Mouse (Mus musculus) right cerebral cortex, postnatal 10 days (tissue): ENCODE results near the gene Ank3.

Experiments used
- DNase-seq, 2 experiments: peaks; one replicate each; pipeline ENCODE4 v3.0.0; 2021; ENCODE audit warnings: low spot score in 2 of 2

The Ank3 gene

DNA sequence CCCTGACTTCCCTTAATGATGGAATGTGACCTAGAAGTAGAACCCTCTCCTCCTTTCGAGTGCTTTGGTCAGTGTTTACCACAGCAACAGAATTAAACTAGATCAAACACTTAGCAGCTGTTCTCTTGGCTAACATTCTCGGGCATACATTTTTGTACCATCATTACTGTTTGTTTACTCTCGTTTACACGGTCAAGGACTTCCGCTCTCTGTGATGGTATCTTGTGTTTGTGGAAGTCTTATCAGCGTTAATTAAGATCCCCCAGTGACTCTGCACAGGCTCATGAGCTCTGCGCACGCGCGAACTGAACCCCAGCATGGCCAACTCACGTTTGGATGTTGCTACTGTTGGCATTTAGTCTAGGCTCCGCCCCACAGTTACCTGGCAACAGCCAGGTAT is 16.3 kb downstream of the Ank3 start:
- no peak for DNase-seq

GRCm38 (mm10) chr10:69418716-69419115 is 20.1 kb downstream of the Ank3 start:
- no peak for DNase-seq

DNA sequence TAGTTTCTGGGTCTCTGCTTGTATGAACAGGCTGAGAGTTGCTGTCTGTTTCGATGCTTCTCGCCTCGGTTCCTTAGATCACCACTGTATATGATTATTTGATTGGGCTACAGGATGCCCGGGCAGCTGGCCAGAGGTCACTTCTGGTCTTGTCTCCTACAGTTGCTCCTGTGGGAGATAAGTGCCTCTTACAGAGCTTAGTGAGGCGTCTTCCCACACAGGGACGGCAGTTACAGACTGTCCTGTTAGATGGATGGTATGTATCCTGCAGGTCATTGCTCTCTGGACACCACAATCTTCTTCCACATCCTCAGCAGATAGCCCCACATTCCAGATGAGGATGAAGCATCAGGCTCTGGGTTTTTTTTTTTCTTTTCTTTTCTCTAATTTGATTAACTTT is 21.7 kb downstream of the Ank3 start:
- no peak for DNase-seq

- no peak for DNase-seq
Observed at GRCm38 (mm10) chr10:69424051-69424450, 25.5 kb downstream of the Ank3 start.

DNA sequence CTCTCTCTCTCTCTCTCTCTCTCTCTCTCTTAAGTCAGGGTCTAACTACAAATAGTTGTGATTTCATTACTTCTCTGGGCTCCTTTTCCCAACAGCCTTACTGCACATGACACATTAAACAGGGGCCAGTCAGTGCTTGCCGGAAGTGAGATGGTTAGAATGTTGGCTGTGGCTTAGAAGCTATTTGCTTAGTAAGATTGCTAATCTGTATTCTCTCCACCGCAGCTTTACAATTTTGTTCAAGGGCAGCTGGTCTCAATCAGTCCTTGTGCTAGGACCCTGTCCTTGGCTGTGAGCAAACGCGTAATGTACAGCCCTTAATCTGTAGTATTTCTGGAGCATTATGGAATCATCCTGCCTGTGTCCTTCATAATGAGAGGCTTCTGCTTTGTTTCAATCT is 31.6 kb downstream of the Ank3 start:
- DNase-seq = no peak

DNA sequence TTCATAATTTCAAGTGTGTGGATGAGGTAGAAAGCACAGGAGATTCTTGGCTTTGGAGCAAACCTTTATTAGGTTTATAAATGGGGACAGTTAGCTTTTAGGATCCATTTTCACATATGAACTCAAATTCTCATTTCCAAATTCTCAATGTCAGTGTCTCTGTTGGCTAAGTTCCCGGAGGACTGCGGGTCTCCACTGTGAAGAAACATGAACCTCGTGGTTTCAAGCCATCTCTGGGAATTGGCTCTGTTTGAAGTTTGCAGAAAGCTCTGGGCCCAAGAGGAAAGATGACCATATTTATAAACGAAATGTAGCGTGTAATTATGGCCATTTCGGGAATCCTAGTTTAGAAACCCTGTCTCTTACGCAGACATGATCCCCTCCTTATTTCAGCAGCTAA is 32.5 kb downstream of the Ank3 start:
- no peak for DNase-seq

DNA sequence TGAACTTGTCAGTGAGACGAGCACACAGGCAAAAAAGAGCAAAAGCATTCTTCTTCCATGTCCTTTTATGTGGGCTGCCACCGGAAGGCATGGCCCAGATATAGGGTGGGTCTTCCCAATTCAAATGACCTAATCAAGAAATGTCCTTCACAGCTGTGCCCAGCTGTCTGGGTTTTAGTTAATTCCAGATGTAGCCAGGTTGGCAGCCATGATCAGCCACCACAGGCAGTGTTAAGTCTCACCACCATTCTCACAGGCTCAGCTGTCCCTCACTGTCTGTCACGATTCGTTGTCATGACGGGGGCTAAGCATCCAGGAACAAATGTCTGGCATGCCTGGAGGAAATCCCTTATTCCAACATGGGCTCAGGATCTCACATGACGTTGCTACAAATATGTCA is 36.6 kb downstream of the Ank3 start:
- DNase-seq = no peak

- no peak for DNase-seq
Observed at GRCm38 (mm10) chr10:69439449-69439848, 40.9 kb downstream of the Ank3 start.

DNA sequence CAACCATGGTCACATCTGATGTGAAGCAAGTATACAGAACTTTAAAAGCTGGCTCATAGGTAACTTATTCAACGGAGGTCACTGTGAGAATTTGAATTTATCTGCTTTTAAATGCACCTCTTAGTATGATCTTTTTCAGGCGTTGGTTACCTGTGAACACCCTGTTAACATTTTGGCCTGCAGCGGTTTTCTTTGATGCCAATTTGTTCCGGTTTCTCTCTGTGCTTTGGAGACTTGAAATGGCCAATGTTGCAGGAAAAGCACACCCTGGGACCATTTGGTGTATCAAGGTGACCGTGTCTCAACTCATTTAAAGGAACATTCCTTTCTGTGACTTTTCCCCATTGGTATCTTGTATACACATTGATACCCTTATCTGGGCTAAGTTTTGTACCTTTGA is 46.0 kb downstream of the Ank3 start:
- DNase-seq = no peak

DNA sequence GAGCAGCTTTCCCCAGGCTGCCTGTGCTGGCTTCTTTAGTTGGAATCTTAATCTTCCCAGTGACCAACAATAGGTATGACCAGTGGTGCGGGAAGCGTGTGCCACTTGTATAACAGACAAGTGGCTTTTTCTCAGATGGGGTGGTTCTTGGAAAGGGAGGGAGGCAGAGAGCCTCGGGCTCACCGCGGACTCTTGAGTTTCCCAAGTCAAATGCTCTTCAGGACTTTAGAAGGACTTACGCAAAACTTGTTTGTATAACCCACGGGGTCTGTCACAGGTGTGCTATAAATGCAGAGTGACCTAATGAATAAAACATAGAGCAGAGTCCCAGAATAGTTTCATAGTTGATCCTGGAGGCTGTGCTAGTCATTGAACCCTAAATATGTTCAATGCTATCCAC is 47.4 kb downstream of the Ank3 start:
- DNase-seq = no peak

DNA sequence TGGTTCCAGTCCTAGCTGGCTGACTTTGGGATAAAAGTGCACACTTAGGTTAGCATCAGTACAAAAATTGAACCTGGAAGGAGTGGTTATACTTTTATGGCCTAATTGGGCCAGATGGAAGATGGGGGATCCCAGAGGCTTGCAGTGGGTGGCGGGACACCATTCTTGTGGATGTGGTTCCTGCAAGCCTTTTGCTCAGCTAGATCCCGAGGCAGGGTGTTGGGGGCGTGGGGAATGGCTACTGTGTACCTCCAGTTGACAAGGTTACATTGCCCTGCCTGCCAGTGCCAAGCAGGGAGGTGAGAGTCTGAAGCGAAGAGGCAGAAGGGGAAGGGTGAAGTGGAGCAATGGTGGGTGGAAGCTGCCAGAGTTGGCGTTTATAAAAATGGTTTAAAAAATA is 48.0 kb downstream of the Ank3 start:
- no peak for DNase-seq

GRCm38 (mm10) chr10:69447308-69447707 is 48.7 kb downstream of the Ank3 start:
- DNase-seq = no peak

DNA sequence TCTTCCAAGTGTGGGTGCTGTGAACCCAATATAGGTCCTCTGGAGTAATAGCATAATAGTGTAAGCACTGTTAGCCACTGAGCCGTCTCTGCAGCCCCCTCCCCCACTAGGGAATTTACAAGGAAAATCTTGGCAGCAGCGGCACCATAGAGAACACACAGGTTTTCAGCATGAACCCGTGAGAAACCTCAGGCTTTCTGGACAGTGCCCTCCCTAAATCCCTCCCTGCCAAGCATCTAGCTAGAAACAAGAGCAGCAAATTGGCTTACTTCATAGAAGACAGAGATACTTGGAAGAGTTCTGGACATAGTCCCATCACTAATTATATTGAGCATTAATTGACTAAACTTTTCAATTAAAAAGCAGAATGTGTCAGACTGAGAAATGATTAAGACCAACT is 49.6 kb downstream of the Ank3 start:
- DNase-seq = no peak

GRCm38 (mm10) chr10:69451006-69451405 is 52.4 kb downstream of the Ank3 start:
- DNase-seq = no peak

GRCm38 (mm10) chr10:69452180-69452977 is 53.8 kb downstream of the Ank3 start:
- peak; percentile 78 to 83 for DNase-seq

- no peak for DNase-seq
Observed at GRCm38 (mm10) chr10:69453531-69453930, 55.0 kb downstream of the Ank3 start.

GRCm38 (mm10) chr10:69454480-69454879 is 55.9 kb downstream of the Ank3 start:
- no peak for DNase-seq

- DNase-seq = no peak
Observed at GRCm38 (mm10) chr10:69464826-69465225, 66.3 kb downstream of the Ank3 start.

- DNase-seq = peak; percentile 73 to 92
Observed at GRCm38 (mm10) chr10:69465558-69466200, 67.1 kb downstream of the Ank3 start.

DNA sequence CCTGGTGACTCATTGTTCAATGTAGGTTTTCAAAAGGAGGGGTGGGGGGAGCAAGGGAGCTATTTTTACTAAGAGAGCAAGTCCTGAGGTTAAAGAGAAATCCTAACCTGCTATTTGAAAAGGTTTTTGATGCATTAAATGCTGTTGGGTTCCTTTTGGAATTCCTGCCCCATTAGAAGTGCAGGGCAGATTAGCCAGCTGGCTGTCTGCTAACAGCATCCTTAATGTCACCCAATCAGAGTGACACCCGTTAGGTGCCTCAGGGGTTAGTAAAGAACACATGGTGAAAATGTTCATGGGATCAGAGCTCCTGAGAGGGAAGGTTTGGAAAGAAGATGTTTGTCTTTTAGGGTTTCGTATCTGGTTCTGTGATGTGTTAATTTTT is 67.6 kb downstream of the Ank3 start:
- DNase-seq = no peak

DNA sequence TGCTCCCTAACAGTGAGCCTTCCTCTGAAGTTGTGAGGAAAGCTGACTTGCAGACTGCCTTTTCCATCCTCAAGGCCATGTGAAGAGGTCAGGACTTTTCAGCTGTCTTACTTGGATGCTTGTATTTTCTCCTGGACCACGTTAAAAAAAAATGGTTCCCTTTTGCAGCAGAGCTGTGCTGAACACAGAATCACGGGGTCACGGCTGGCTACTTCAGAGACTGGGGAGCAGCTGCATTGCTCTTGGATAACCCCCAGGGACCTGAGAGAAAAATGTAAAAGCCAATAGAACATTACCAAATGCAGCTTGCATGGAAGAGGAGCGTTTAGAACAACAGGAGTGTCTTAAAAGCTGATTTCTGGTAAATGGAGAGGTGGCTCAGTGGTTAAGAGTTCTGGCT is 68.0 kb downstream of the Ank3 start:
- no peak for DNase-seq

GRCm38 (mm10) chr10:69467182-69467581 is 68.6 kb downstream of the Ank3 start:
- no peak for DNase-seq

- no peak for DNase-seq
Observed at GRCm38 (mm10) chr10:69471841-69472240, 73.3 kb downstream of the Ank3 start.

DNA sequence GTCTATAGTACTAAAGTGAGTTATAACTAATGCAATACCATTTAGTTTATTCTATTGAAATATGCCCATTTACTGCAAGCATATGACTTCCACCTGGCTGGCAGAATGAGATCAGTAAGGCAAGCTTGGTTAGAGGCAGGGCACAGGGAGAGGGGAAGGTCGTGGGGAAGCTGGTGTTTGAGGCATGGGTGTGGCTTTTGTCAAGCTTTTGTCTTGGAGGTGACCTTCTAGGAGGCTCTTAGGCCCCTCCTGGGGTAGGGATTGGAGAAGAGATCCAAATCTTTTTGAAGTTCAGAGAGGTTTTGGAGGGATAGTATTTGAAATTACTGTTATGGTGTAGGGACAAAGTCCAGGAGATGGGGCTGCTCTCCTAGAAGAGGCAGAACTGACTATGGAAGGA is 78.3 kb downstream of the Ank3 start:
- DNase-seq = no peak
